Mouse (Mus musculus) left cerebral cortex, postnatal 4 days (tissue): Measurements from ENCODE around the gene Sox1. TPM values are rescaled to one million over a fixed set of nuclear protein-coding genes. Genes with fewer than 3 reads are reported as not detected.
A peak's percentile ranks its signal among the peaks of the same experiment; 100 is the strongest.

Experiments
- DNase-seq: peaks from one replicate; pipeline ENCODE4 v3.0.0-alpha.2; 2022
- intact Hi-C: fragments of 180-260 bp; cut with DNase I; formaldehyde crosslinking; loops from one replicate; pipeline ENCODE4 v1.15.1; 2025
- total RNA-seq, 2 experiments: library from RNA; stranded (reverse); gene quantifications; 2 replicates each; pipeline ENCODE4 v1.2.3; 2021

The Sox1 gene
- total RNA-seq, 2 experiments from 2014 or later = 15.0 to 20.7 TPM

- intact Hi-C loops = loop anchor here (10.0 kb wide), 1 partner anchor 224 kb away; no protein-coding TSS in a partner anchor
- no peak for DNase-seq
Observed at GRCm38 (mm10) chr8:12388390-12389115, 6.5 kb upstream of the Sox1 start.

GRCm38 (mm10) chr8:12389116-12389471, 6.0 kb upstream of the Sox1 start:
- DNase-seq = no peak
- intact Hi-C loops = loop anchor here (10.0 kb wide), 1 partner anchor 224 kb away; no protein-coding TSS in a partner anchor

GRCm38 (mm10) chr8:12389801-12390639, 5.1 kb upstream of the Sox1 start:
- intact Hi-C loops = loop anchor here (5.0 to 10.0 kb wide), 3 partner anchors 172 to 388 kb away; no protein-coding TSS in a partner anchor
- no peak for DNase-seq

- DNase-seq = no peak
Observed at GRCm38 (mm10) chr8:12390640-12391365, 4.3 kb upstream of the Sox1 start.

GRCm38 (mm10) chr8:12391366-12392250, 3.5 kb upstream of the Sox1 start:
- intact Hi-C loops = loop anchor here (5.0 kb wide), 2 partner anchors 171 to 389 kb away; no protein-coding TSS in a partner anchor
- peak; percentile 66 for DNase-seq

More at GRCm38 (mm10) chr8:12390640-12391365, 4.3 kb upstream of the Sox1 start:
- intact Hi-C loops = loop anchor here (5.0 kb wide), 2 partner anchors 171 to 389 kb away; no protein-coding TSS in a partner anchor

GRCm38 (mm10) chr8:12392801-12393200, 2.3 kb upstream of the Sox1 start:
- intact Hi-C loops = loop anchor here (5.0 kb wide), 2 partner anchors 170 to 390 kb away; no protein-coding TSS in a partner anchor

GRCm38 (mm10) chr8:12394385-12395000, 602 bp upstream of the Sox1 start:
- no peak for DNase-seq
- intact Hi-C loops = loop anchor here (5.0 kb wide), 2 partner anchors 168 to 392 kb away; no protein-coding TSS in a partner anchor

More at GRCm38 (mm10) chr8:12392801-12393200, 2.3 kb upstream of the Sox1 start:
- no peak for DNase-seq

GRCm38 (mm10) chr8:12396501-12397345, 1.6 kb downstream of the Sox1 start:
- intact Hi-C loops = no loop called here
- no peak for DNase-seq

GRCm38 (mm10) chr8:12397346-12397925, 2.3 kb downstream of the Sox1 start:
- no peak for DNase-seq
- intact Hi-C loops = no loop called here

- DNase-seq = no peak
- intact Hi-C loops = no loop called here
Observed at GRCm38 (mm10) chr8:12398011-12398945, 3.2 kb downstream of the Sox1 start.

GRCm38 (mm10) chr8:12399421-12400205, 4.5 kb downstream of the Sox1 start:
- no peak for DNase-seq

GRCm38 (mm10) chr8:12400611-12401390, 5.7 kb downstream of the Sox1 start:
- DNase-seq = peak; percentile 64
- intact Hi-C loops = no loop called here

More at GRCm38 (mm10) chr8:12399421-12400205, 4.5 kb downstream of the Sox1 start:
- intact Hi-C loops = no loop called here

GRCm38 (mm10) chr8:12401391-12402270, 6.5 kb downstream of the Sox1 start:
- intact Hi-C loops = no loop called here
- peak; percentile 39 for DNase-seq

GRCm38 (mm10) chr8:12402709-12403108, 7.6 kb downstream of the Sox1 start:
- intact Hi-C loops = no loop called here
- no peak for DNase-seq
